In genomic region chr17:57274686-57275085, GRCm38 (mm10) we compare ENCODE assay signal across 7 mouse cellular contexts. TPM values are rescaled to one million over a fixed set of nuclear protein-coding genes. Genes with fewer than 3 reads are reported as not detected.
DNase-seq lines count a peak whose midpoint lies in the region; ATAC-seq and TF ChIP-seq lines count a peak whose summit lies in the region.

No protein-coding gene starts in this region.

- peaks cover 70% of the 10 kb centered on the region for H3K4me1 ChIP-seq in megakaryocyte, embryonic 14.5 days
- H3K4me1 ChIP-seq in embryonic facial prominence, embryonic 15.5 days, result peaks cover 30% of the 10 kb centered on the region
- H3K4me1 ChIP-seq in liver, embryonic 12.5 days, result peaks cover 41% of the 10 kb centered on the region
- H3K4me1 ChIP-seq in stomach, postnatal 0 days (replicated peaks; ENCODE audit: control insufficient read depth, insufficient read depth), result no peaks in the 10 kb centered on the region; the same call in 1 of the 2 replicates

- ATAC-seq in megakaryocyte, adult 5-6 weeks (ENCODE audit: poor library complexity, severe bottlenecking), result no peak
- no peak for ATAC-seq in embryonic facial prominence, embryonic 15.5 days (ENCODE audit: insufficient number of reproducible peaks, low FRiP score, low TSS enrichment, low read depth)
- ATAC-seq in liver, embryonic 12.5 days, result no peak
- no peak for ATAC-seq in stomach, postnatal 0 days (ENCODE audit: low FRiP score, low TSS enrichment)
- no peak for ATAC-seq in cerebellum, adult (ENCODE audit: insufficient number of reproducible peaks, low FRiP score, low TSS enrichment)
- ATAC-seq in erythroid progenitor cell, adult 5-6 weeks (replicated peaks; ENCODE audit: low FRiP score, poor library complexity, severe bottlenecking), result no peak

- peak overlapping the region; percentile 84 for H3K4me2 ChIP-seq in embryonic facial prominence, embryonic 15.5 days (replicated peaks)
- peak overlapping the region; percentile 81 for H3K4me2 ChIP-seq in liver, embryonic 12.5 days
- H3K4me2 ChIP-seq in stomach, postnatal 0 days (replicated peaks; ENCODE audit: low read depth), result peak overlapping the region; percentile 80

- no peaks in the 10 kb centered on the region for H3K27me3 ChIP-seq in megakaryocyte, embryonic 14.5 days (replicated peaks)
- H3K27me3 ChIP-seq in embryonic facial prominence, embryonic 15.5 days, result no peaks in the 10 kb centered on the region
- H3K27me3 ChIP-seq in liver, embryonic 12.5 days (replicated peaks), result peaks cover 62% of the 10 kb centered on the region
- no peaks in the 10 kb centered on the region for H3K27me3 ChIP-seq in stomach, postnatal 0 days (ENCODE audit: control insufficient read depth, insufficient read depth, low read length)

- H3K9ac ChIP-seq in embryonic facial prominence, embryonic 15.5 days, result peak overlapping the region; percentile 50
- H3K9ac ChIP-seq in liver, embryonic 12.5 days, result peak overlapping the region; percentile 27; the same call in 1 of the 2 replicates
- H3K9ac ChIP-seq in stomach, postnatal 0 days (ENCODE audit: low read length), result peak overlapping the region; percentile 73

- no peak for DNase-seq in stomach, postnatal 0 days (ENCODE audit: low spot score)

- H3K9me3 ChIP-seq in megakaryocyte, embryonic 14.5 days, result no peaks in the 10 kb centered on the region
- H3K9me3 ChIP-seq in embryonic facial prominence, embryonic 15.5 days (replicated peaks), result no peaks in the 10 kb centered on the region
- no peaks in the 10 kb centered on the region for H3K9me3 ChIP-seq in liver, embryonic 12.5 days (replicated peaks)
- H3K9me3 ChIP-seq in stomach, postnatal 0 days (ENCODE audit: control insufficient read depth, low read length), result no peaks in the 10 kb centered on the region

- H3K36me3 ChIP-seq in megakaryocyte, embryonic 14.5 days (replicated peaks; ENCODE audit: low read length), result peaks cover 4% of the 10 kb centered on the region
- no peaks in the 10 kb centered on the region for H3K36me3 ChIP-seq in embryonic facial prominence, embryonic 15.5 days
- no peaks in the 10 kb centered on the region for H3K36me3 ChIP-seq in liver, embryonic 12.5 days
- H3K36me3 ChIP-seq in stomach, postnatal 0 days (ENCODE audit: control insufficient read depth, insufficient read depth, low read length), result no peaks in the 10 kb centered on the region

- TF ChIP-seq EP300 in stomach, postnatal 0 days (optimal IDR thresholded peaks at IDR 0.05), result no peak

- H3K4me3 ChIP-seq in megakaryocyte, embryonic 14.5 days (replicated peaks), result peak overlapping the region; percentile 93
- peak overlapping the region; percentile 59 for H3K4me3 ChIP-seq in embryonic facial prominence, embryonic 15.5 days (replicated peaks)
- H3K4me3 ChIP-seq in liver, embryonic 12.5 days, result peak overlapping the region; percentile 51
- peak overlapping the region; percentile 65 for H3K4me3 ChIP-seq in stomach, postnatal 0 days (ENCODE audit: low read depth, low read length)

- no peak; the same call in 1 of the 2 replicates for TF ChIP-seq CTCF in stomach, postnatal 0 days (IDR thresholded peaks at IDR 0.05; ENCODE audit: low read depth)

- peak overlapping the region; percentile 31; the same call in 1 of the 2 replicates for H3K27ac ChIP-seq in embryonic facial prominence, embryonic 15.5 days (replicated peaks)
- H3K27ac ChIP-seq in liver, embryonic 12.5 days, result no peak overlapping the region
- H3K27ac ChIP-seq in stomach, postnatal 0 days (replicated peaks), result peak overlapping the region; percentile 89

- 6% methylated on average over 15 of the region's 15 CpGs for WGBS in embryonic facial prominence, embryonic 15.5 days
- WGBS in liver, embryonic 12.5 days (ENCODE audit: insufficient replicate concordance), result 7% methylated on average over 15 of the region's 15 CpGs
- WGBS in stomach, postnatal 0 days, result 4% methylated on average over 15 of the region's 15 CpGs

RNA-seq across cellular contexts. Expression of gene Vav1, which starts 4.2 kb away (rescaled TPM):
- 34.6 and 164 TPM in 2 replicates for polyA plus RNA-seq in megakaryocyte, embryonic 14.5 days (2012; ENCODE audit: insufficient read depth, low replicate concordance)
- 84.7 and 92.2 TPM in 2 replicates for total RNA-seq in megakaryocyte, adult 5-6 weeks (2015)
- 307 and 321 TPM in 2 replicates for total RNA-seq in megakaryocyte, adult 5-6 weeks (2017)
- 4.3 and 4.4 TPM in 2 replicates for polyA plus RNA-seq in embryonic facial prominence, embryonic 15.5 days (2015; fragmentation: Nextera tagmentation; extraction: Ambion mirVana)
- polyA plus RNA-seq in liver, embryonic 12.5 days (2016; fragmentation: Nextera tagmentation; extraction: Ambion mirVana), result 14.2 and 14.3 TPM in 2 replicates
- polyA plus RNA-seq in stomach, postnatal 0 days (2015; fragmentation: Nextera tagmentation; extraction: Ambion mirVana), result 1.4 and 1.6 TPM in 2 replicates
- 19.1 and 20.1 TPM in 2 replicates for total RNA-seq in erythroid progenitor cell, adult 5-6 weeks (2015; ENCODE audit: low replicate concordance)
- total RNA-seq in erythroid progenitor cell, adult 5-6 weeks (2017; ENCODE audit: low replicate concordance), result 19.4 and 44.5 TPM in 2 replicates

RNA-seq across cellular contexts. Expression of gene Trip10, which starts 25.4 kb away (rescaled TPM):
- 25.4 and 45.7 TPM in 2 replicates for polyA plus RNA-seq in megakaryocyte, embryonic 14.5 days (2012; ENCODE audit: insufficient read depth, low replicate concordance)
- 3.6 and 5.4 TPM in 2 replicates for total RNA-seq in megakaryocyte, adult 5-6 weeks (2015)
- 9.0 and 9.4 TPM in 2 replicates for total RNA-seq in megakaryocyte, adult 5-6 weeks (2017)
- 36.8 and 41.7 TPM in 2 replicates for polyA plus RNA-seq in embryonic facial prominence, embryonic 15.5 days (2015; fragmentation: Nextera tagmentation; extraction: Ambion mirVana)
- 14.7 and 15.3 TPM in 2 replicates for polyA plus RNA-seq in liver, embryonic 12.5 days (2016; fragmentation: Nextera tagmentation; extraction: Ambion mirVana)
- polyA plus RNA-seq in stomach, postnatal 0 days (2015; fragmentation: Nextera tagmentation; extraction: Ambion mirVana), result 27.5 and 29.9 TPM in 2 replicates
- total RNA-seq in erythroid progenitor cell, adult 5-6 weeks (2015; ENCODE audit: low replicate concordance), result not detected in 2 replicates
- 7.1 TPM in 1 of 2 replicates, not detected in the other for total RNA-seq in erythroid progenitor cell, adult 5-6 weeks (2017; ENCODE audit: low replicate concordance)

RNA-seq across cellular contexts. Expression of gene Gpr108, which starts 26.4 kb away (rescaled TPM):
- 30.6 and 33.1 TPM in 2 replicates for polyA plus RNA-seq in megakaryocyte, embryonic 14.5 days (2012; ENCODE audit: insufficient read depth, low replicate concordance)
- total RNA-seq in megakaryocyte, adult 5-6 weeks (2015), result 36.6 and 39.1 TPM in 2 replicates
- total RNA-seq in megakaryocyte, adult 5-6 weeks (2017), result 36.6 and 37.7 TPM in 2 replicates
- 39.4 and 41.7 TPM in 2 replicates for polyA plus RNA-seq in embryonic facial prominence, embryonic 15.5 days (2015; fragmentation: Nextera tagmentation; extraction: Ambion mirVana)
- polyA plus RNA-seq in liver, embryonic 12.5 days (2016; fragmentation: Nextera tagmentation; extraction: Ambion mirVana), result 18.2 and 18.4 TPM in 2 replicates
- polyA plus RNA-seq in stomach, postnatal 0 days (2015; fragmentation: Nextera tagmentation; extraction: Ambion mirVana), result 48.0 and 52.4 TPM in 2 replicates
- 4.7 and 10.1 TPM in 2 replicates for total RNA-seq in erythroid progenitor cell, adult 5-6 weeks (2015; ENCODE audit: low replicate concordance)
- 2.8 and 4.4 TPM in 2 replicates for total RNA-seq in erythroid progenitor cell, adult 5-6 weeks (2017; ENCODE audit: low replicate concordance)

RNA-seq across cellular contexts. Expression of gene C3, which starts 46.8 kb away (rescaled TPM):
- polyA plus RNA-seq in megakaryocyte, embryonic 14.5 days (2012; ENCODE audit: insufficient read depth, low replicate concordance), result 0.52 and 16.6 TPM in 2 replicates
- 699 and 776 TPM in 2 replicates for total RNA-seq in megakaryocyte, adult 5-6 weeks (2015)
- 1,145 and 1,156 TPM in 2 replicates for total RNA-seq in megakaryocyte, adult 5-6 weeks (2017)
- polyA plus RNA-seq in embryonic facial prominence, embryonic 15.5 days (2015; fragmentation: Nextera tagmentation; extraction: Ambion mirVana), result 1.0 and 1.8 TPM in 2 replicates
- polyA plus RNA-seq in liver, embryonic 12.5 days (2016; fragmentation: Nextera tagmentation; extraction: Ambion mirVana), result 95.1 and 100 TPM in 2 replicates
- polyA plus RNA-seq in stomach, postnatal 0 days (2015; fragmentation: Nextera tagmentation; extraction: Ambion mirVana), result 9.3 and 9.8 TPM in 2 replicates
- 128 and 134 TPM in 2 replicates for total RNA-seq in erythroid progenitor cell, adult 5-6 weeks (2015; ENCODE audit: low replicate concordance)
- 69.4 and 132 TPM in 2 replicates for total RNA-seq in erythroid progenitor cell, adult 5-6 weeks (2017; ENCODE audit: low replicate concordance)
